Mouse (Mus musculus): ENCODE results near the gene Lcorl.

GRCm38 (mm10) chr5:45669598-45670279, 187.7 kb downstream of the Lcorl start, which contains the start of gene Ncapg:
- no peak for TF ChIP-seq CTCF (IDR thresholded peaks at IDR 0.05; ENCODE audit: low read depth, low read length)
- no peak for TF ChIP-seq POLR2A (IDR thresholded peaks at IDR 0.05; ENCODE audit: borderline replicate concordance, low read depth, low read length)

All from bone marrow macrophage, adult 2 months (primary cell).